Mouse (Mus musculus): ENCODE measurements around the gene Gm27179.
"Not testable (repeated sequence)": the region's sequence is repeated elsewhere in the genome, so short reads cannot be mapped to it uniquely, and the experiment has no call there.

Gm27179 gene
- long read RNA-seq, experiment 1 = 0 reads
- long read RNA-seq, experiment 2 = 0 reads

- intact Hi-C loops (cut with DNase I) = not testable (repeated sequence)
Observed at GRCm38 (mm10) chr14:69512449-69512848, at the start of gene Gm27179. Gene Gm27179, minus strand, starts transcription at chr14:69512549.

GRCm38 (mm10) chr14:69557550-69557949 lies 45.2 kb upstream of the Gm27179 start:
- intact Hi-C loops (cut with DNase I) = not testable (repeated sequence)

- intact Hi-C loops (cut with DNase I) = not testable (repeated sequence)
Observed at GRCm38 (mm10) chr14:69556820-69557219, 44.5 kb upstream of the Gm27179 start.

GRCm38 (mm10) chr14:69555110-69555831 lies 42.9 kb upstream of the Gm27179 start, which contains the start of gene Entpd4b:
Gene Entpd4b, plus strand, starts transcription at chr14:69555424.
- intact Hi-C loops (cut with DNase I) = not testable (repeated sequence)

GRCm38 (mm10) chr14:69547310-69547709 lies 35.0 kb upstream of the Gm27179 start:
- intact Hi-C loops (cut with DNase I) = not testable (repeated sequence)

- intact Hi-C loops (cut with DNase I) = not testable (repeated sequence)
Observed at GRCm38 (mm10) chr14:69545052-69545451, 32.7 kb upstream of the Gm27179 start.

GRCm38 (mm10) chr14:69544033-69544432 lies 31.7 kb upstream of the Gm27179 start:
- intact Hi-C loops (cut with DNase I) = not testable (repeated sequence)

- intact Hi-C loops (cut with DNase I) = not testable (repeated sequence)
Observed at GRCm38 (mm10) chr14:69542695-69543094, 30.3 kb upstream of the Gm27179 start.

- intact Hi-C loops (cut with DNase I) = not testable (repeated sequence)
Observed at GRCm38 (mm10) chr14:69540113-69540512, 27.8 kb upstream of the Gm27179 start.

- intact Hi-C loops (cut with DNase I) = not testable (repeated sequence)
Observed at GRCm38 (mm10) chr14:69536539-69536938, 24.2 kb upstream of the Gm27179 start.

GRCm38 (mm10) chr14:69526202-69526601 lies 13.9 kb upstream of the Gm27179 start:
- intact Hi-C loops (cut with DNase I) = not testable (repeated sequence)

GRCm38 (mm10) chr14:69523001-69523400 lies 10.7 kb upstream of the Gm27179 start:
- intact Hi-C loops (cut with DNase I) = not testable (repeated sequence)

GRCm38 (mm10) chr14:69520810-69521209 lies 8.5 kb upstream of the Gm27179 start:
- intact Hi-C loops (cut with DNase I) = not testable (repeated sequence)

- intact Hi-C loops (cut with DNase I) = not testable (repeated sequence)
Observed at GRCm38 (mm10) chr14:69507000-69507399, 5.3 kb downstream of the Gm27179 start.

GRCm38 (mm10) chr14:69503174-69503573 lies 9.2 kb downstream of the Gm27179 start, which contains the start of gene Gm16867:
Gene Gm16867, minus strand, starts transcription at chr14:69503362.
- intact Hi-C loops (cut with DNase I) = not testable (repeated sequence)

GRCm38 (mm10) chr14:69502440-69503150 lies 9.8 kb downstream of the Gm27179 start:
- intact Hi-C loops (cut with DNase I) = not testable (repeated sequence)

GRCm38 (mm10) chr14:69496259-69496658 lies 16.1 kb downstream of the Gm27179 start:
- intact Hi-C loops (cut with DNase I) = not testable (repeated sequence)

GRCm38 (mm10) chr14:69494946-69495345 lies 17.4 kb downstream of the Gm27179 start:
- intact Hi-C loops (cut with DNase I) = not testable (repeated sequence)

- intact Hi-C loops (cut with DNase I) = not testable (repeated sequence)
Observed at GRCm38 (mm10) chr14:69494522-69494921, 17.8 kb downstream of the Gm27179 start.

- intact Hi-C loops (cut with DNase I) = not testable (repeated sequence)
Observed at GRCm38 (mm10) chr14:69488001-69488400, 24.3 kb downstream of the Gm27179 start.

- intact Hi-C loops (cut with DNase I) = not testable (repeated sequence)
Observed at GRCm38 (mm10) chr14:69485466-69486135, 26.7 kb downstream of the Gm27179 start.
